Mouse (Mus musculus): ENCODE data around the gene Wt1. TPM values are rescaled to one million over a fixed set of nuclear protein-coding genes. Genes with fewer than 3 reads are reported as not detected.

The Wt1 gene
- polyA plus RNA-seq, 1 experiment from 2014 or later: 26.1 TPM

DNA sequence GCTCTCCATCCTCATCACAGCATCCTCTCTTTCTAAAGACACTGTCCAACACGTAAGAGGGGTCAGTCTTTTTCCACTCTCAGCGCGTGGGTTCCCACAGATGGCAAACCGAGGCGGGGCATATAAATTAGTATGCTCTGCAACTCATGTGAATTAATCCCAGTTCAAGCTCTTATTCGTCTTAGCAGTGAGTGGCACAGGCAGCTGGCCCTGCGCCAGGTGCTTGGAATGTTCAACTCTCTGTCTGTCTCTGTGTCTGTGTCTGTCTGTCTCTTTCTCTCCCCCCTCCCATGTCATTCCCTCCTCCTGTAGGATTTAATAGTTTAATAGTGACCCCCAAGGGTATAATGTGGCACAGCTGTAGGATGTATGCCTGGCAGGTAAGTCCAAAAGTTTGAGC lies 26.9 kb upstream of the Wt1 start:
- H3K27me3 ChIP-seq (replicated peaks): no peaks in the 10 kb centered on the region
- no peak overlapping the region for H3K4me2 ChIP-seq
- no peak overlapping the region for H3K9ac ChIP-seq
- H3K4me3 ChIP-seq: no peak overlapping the region
- H3K36me3 ChIP-seq: no peaks in the 10 kb centered on the region
- no peak for ATAC-seq (ENCODE audit: extremely low read depth, insufficient number of reproducible peaks, low FRiP score, low TSS enrichment)
- no peaks in the 10 kb centered on the region for H3K9me3 ChIP-seq
- 72% methylated on average over 7 of the region's 7 CpGs for WGBS
- H3K27ac ChIP-seq (replicated peaks): no peak overlapping the region
- H3K4me1 ChIP-seq: peaks cover 19% of the 10 kb centered on the region

DNA sequence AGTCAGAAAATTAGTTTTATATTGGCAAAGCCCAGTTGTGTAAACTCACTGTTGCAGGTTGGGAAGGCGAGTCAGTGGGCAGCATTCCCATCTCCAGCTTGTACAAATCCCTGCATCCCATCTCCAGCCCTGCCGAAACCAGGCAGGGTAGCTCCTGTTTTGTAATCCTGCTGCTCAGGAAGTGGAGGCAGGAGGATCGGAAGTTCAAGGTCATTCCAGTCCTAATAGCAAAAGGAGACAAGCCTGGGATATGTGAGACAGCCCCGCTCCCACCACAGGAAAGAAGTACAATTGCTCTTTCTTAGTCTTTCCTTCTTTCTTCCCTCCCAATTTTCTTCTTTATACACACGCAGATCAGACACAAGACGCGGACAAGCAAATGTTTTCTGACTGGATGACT lies 25.8 kb upstream of the Wt1 start:
- Histone ChIP-seq H3K4me3 (no peak overlapping the region), H3K4me2 (no peak overlapping the region), H3K9ac (no peak overlapping the region), H3K9me3 (no peaks in the 10 kb centered on the region), H3K36me3 (no peaks in the 10 kb centered on the region), H3K27ac (replicated peaks) (no peak overlapping the region), H3K27me3 (replicated peaks) (no peaks in the 10 kb centered on the region), H3K4me1 (peaks cover 19% of the 10 kb centered on the region)
- no peak for ATAC-seq (ENCODE audit: extremely low read depth, insufficient number of reproducible peaks, low FRiP score, low TSS enrichment)
- WGBS: 53% methylated on average over 7 of the region's 7 CpGs

GRCm38 (mm10) chr2:105108703-105109158 lies 17.6 kb upstream of the Wt1 start:
- peaks cover 14% of the 10 kb centered on the region for H3K27me3 ChIP-seq (replicated peaks)

DNA sequence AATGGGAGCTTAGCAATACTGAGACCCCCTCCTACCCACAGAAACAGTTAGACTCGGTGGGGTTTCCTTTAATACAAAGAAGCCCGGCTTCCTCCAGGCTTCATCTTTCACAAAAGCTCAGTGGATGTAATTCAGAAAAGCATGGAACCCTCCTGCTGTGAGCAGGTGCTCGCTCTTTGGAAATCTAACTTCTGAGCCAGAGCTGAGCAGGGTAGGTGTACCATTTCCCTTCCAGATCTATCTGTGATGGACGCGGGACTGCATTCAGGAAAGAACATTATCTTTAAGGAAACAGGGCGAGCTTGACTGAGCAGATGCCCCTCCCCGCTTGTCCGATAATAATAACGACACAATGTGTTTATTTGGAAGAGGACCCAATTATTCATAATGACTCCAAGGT lies 12.3 kb upstream of the Wt1 start:
- H3K4me1 ChIP-seq: peaks cover 9% of the 10 kb centered on the region
- ATAC-seq (ENCODE audit: extremely low read depth, insufficient number of reproducible peaks, low FRiP score, low TSS enrichment): no peak
- no peak overlapping the region for H3K27ac ChIP-seq (replicated peaks)
- H3K4me3 ChIP-seq: no peak overlapping the region
- H3K36me3 ChIP-seq: no peaks in the 10 kb centered on the region
- no peaks in the 10 kb centered on the region for H3K9me3 ChIP-seq
- H3K27me3 ChIP-seq (replicated peaks): peaks cover 47% of the 10 kb centered on the region
- H3K4me2 ChIP-seq: no peak overlapping the region
- H3K9ac ChIP-seq: no peak overlapping the region
- 30% methylated on average over 9 of the region's 9 CpGs for WGBS

More at GRCm38 (mm10) chr2:105108703-105109158, 17.6 kb upstream of the Wt1 start:
- 23% methylated on average over 6 of the region's 6 CpGs for WGBS
- Histone ChIP-seq H3K9me3 (no peaks in the 10 kb centered on the region), H3K4me2 (no peak overlapping the region), H3K4me1 (peaks cover 11% of the 10 kb centered on the region), H3K36me3 (no peaks in the 10 kb centered on the region), H3K9ac (no peak overlapping the region), H3K27ac (replicated peaks) (no peak overlapping the region), H3K4me3 (no peak overlapping the region)
- ATAC-seq (ENCODE audit: extremely low read depth, insufficient number of reproducible peaks, low FRiP score, low TSS enrichment): no peak; the same call in 1 of the 2 replicates

GRCm38 (mm10) chr2:105117669-105118068 lies 8.7 kb upstream of the Wt1 start:
- ATAC-seq (ENCODE audit: extremely low read depth, insufficient number of reproducible peaks, low FRiP score, low TSS enrichment): no peak
- no peak overlapping the region for H3K4me3 ChIP-seq
- H3K9ac ChIP-seq: no peak overlapping the region
- H3K4me1 ChIP-seq: peaks cover 6% of the 10 kb centered on the region
- H3K36me3 ChIP-seq: no peaks in the 10 kb centered on the region
- peaks cover 77% of the 10 kb centered on the region for H3K27me3 ChIP-seq (replicated peaks)
- 66% methylated on average over 8 of the region's 8 CpGs for WGBS
- no peak overlapping the region for H3K4me2 ChIP-seq
- no peaks in the 10 kb centered on the region for H3K9me3 ChIP-seq
- no peak overlapping the region for H3K27ac ChIP-seq (replicated peaks)

DNA sequence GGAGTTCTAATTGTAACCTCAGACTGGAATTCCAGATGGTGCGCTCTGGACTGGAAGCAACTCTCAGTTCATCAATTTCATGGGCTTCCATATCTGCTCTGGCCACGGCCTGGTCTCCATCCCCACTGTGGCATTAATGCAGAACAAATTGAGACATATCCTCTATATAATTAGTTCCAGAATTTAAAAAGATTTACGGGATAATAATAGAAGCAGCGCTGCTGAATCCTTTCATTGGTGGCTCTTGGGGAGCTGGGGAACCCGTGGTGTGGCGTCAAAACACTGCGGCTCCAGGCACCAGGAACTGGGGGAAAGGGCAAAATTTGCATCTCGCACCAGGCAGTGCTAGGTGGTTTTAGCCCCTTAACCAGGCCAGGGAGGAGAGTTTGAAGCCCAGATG lies 4.1 kb upstream of the Wt1 start:
- H3K4me1 ChIP-seq: peaks cover 22% of the 10 kb centered on the region
- WGBS: 12% methylated on average over 8 of the region's 8 CpGs
- H3K4me2 ChIP-seq: peak overlapping the region; percentile 67; the same call in 1 of the 2 replicates
- ATAC-seq (ENCODE audit: extremely low read depth, insufficient number of reproducible peaks, low FRiP score, low TSS enrichment): no peak
- H3K9ac ChIP-seq: no peak overlapping the region
- no peak overlapping the region for H3K4me3 ChIP-seq
- no peaks in the 10 kb centered on the region for H3K9me3 ChIP-seq
- H3K36me3 ChIP-seq: no peaks in the 10 kb centered on the region
- H3K27me3 ChIP-seq (replicated peaks): peaks cover 96% of the 10 kb centered on the region
- no peak overlapping the region for H3K27ac ChIP-seq (replicated peaks)

- peak overlapping the region; percentile 67 for H3K4me2 ChIP-seq
- 1% methylated on average over 27 of the region's 27 CpGs for WGBS
- peak overlapping the region; percentile 70 for H3K9ac ChIP-seq
Measured at GRCm38 (mm10) chr2:105122886-105123285, 3.4 kb upstream of the Wt1 start.

GRCm38 (mm10) chr2:105123431-105123830 lies 2.9 kb upstream of the Wt1 start:
- WGBS: 3% methylated on average over 8 of the region's 8 CpGs
- Histone ChIP-seq H3K4me2 (peak overlapping the region; percentile 67), H3K36me3 (no peaks in the 10 kb centered on the region), H3K9me3 (no peaks in the 10 kb centered on the region), H3K4me3 (peak overlapping the region; percentile 58; the same call in 1 of the 2 replicates), H3K27me3 (replicated peaks) (peaks cover 97% of the 10 kb centered on the region), H3K4me1 (peaks cover 29% of the 10 kb centered on the region), H3K9ac (no peak overlapping the region; the same call in 1 of the 2 replicates), H3K27ac (replicated peaks) (no peak overlapping the region)
- no peak for ATAC-seq (ENCODE audit: extremely low read depth, insufficient number of reproducible peaks, low FRiP score, low TSS enrichment)

More at GRCm38 (mm10) chr2:105122886-105123285, 3.4 kb upstream of the Wt1 start:
- ATAC-seq (ENCODE audit: extremely low read depth, insufficient number of reproducible peaks, low FRiP score, low TSS enrichment): no peak
- H3K27ac ChIP-seq (replicated peaks): no peak overlapping the region
- H3K27me3 ChIP-seq (replicated peaks): peaks cover 97% of the 10 kb centered on the region
- H3K9me3 ChIP-seq: no peaks in the 10 kb centered on the region
- H3K36me3 ChIP-seq: no peaks in the 10 kb centered on the region
- H3K4me3 ChIP-seq: peak overlapping the region; percentile 58
- H3K4me1 ChIP-seq: peaks cover 29% of the 10 kb centered on the region

DNA sequence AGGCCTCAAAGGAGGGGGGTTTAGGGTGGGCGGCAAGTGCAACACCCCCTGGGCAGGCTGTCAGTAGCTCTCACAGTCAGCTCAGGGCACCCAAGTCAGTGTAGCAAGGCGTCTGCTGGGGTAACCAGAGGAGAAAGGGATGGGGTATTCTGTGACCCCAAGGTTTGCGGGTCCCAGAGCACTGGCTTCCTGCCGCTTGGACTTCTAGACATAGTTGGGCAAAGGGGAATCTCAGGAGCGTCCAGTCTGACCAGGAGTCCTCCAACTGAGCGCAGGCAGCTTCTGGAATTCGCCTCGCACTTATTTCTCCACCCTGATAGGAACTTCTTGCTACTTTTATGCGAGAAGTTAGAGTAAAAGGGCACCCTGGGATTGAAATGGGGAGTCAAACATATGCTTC lies 2.4 kb upstream of the Wt1 start:
- peak overlapping the region; percentile 62; the same call in 1 of the 2 replicates for H3K9ac ChIP-seq
- no peak for ATAC-seq (ENCODE audit: extremely low read depth, insufficient number of reproducible peaks, low FRiP score, low TSS enrichment)
- peaks cover 97% of the 10 kb centered on the region for H3K27me3 ChIP-seq (replicated peaks)
- no peaks in the 10 kb centered on the region for H3K9me3 ChIP-seq
- H3K4me1 ChIP-seq: peaks cover 29% of the 10 kb centered on the region
- WGBS: 5% methylated on average over 9 of the region's 9 CpGs
- no peak overlapping the region for H3K27ac ChIP-seq (replicated peaks)
- peak overlapping the region; percentile 58 for H3K4me3 ChIP-seq
- H3K4me2 ChIP-seq: peak overlapping the region; percentile 67
- no peaks in the 10 kb centered on the region for H3K36me3 ChIP-seq

GRCm38 (mm10) chr2:105124391-105124790 lies 1.9 kb upstream of the Wt1 start:
- Histone ChIP-seq H3K27ac (replicated peaks) (0 out of 2 replicates have a peak overlapping the region, but pooled peaks have one; percentile 8), H3K9ac (peak overlapping the region; percentile 62), H3K4me1 (peaks cover 29% of the 10 kb centered on the region), H3K36me3 (no peaks in the 10 kb centered on the region), H3K27me3 (replicated peaks) (peaks cover 97% of the 10 kb centered on the region), H3K4me3 (peak overlapping the region; percentile 58), H3K9me3 (no peaks in the 10 kb centered on the region), H3K4me2 (peak overlapping the region; percentile 67)
- WGBS: 5% methylated on average over 7 of the region's 7 CpGs
- no peak for ATAC-seq (ENCODE audit: extremely low read depth, insufficient number of reproducible peaks, low FRiP score, low TSS enrichment)

DNA sequence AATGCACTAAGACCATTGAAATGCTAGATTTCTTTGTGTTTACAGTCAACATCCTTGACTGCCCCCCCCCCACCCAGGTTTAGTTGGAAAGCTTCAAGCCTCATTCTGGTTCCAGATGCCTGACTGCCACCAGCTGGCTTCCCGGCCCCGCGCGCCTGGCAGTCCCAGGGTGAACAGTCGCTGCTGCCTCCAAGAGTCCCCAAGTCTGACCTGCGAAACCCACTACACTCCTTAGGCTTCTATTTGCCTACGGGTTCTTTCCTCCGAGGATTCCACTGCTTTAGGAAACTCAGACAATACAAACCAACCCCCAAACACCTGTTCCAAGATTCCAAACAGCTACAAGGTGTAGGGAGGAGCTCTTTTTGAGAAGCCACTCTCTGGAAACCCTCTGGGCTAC lies 1.1 kb upstream of the Wt1 start:
- Histone ChIP-seq H3K4me1 (peaks cover 29% of the 10 kb centered on the region), H3K4me3 (peak overlapping the region; percentile 58), H3K36me3 (no peaks in the 10 kb centered on the region), H3K27me3 (replicated peaks) (peaks cover 97% of the 10 kb centered on the region), H3K9me3 (no peaks in the 10 kb centered on the region), H3K4me2 (peak overlapping the region; percentile 67), H3K27ac (replicated peaks) (peak overlapping the region; percentile 39; the same call in 1 of the 2 replicates), H3K9ac (peak overlapping the region; percentile 84)
- ATAC-seq (ENCODE audit: extremely low read depth, insufficient number of reproducible peaks, low FRiP score, low TSS enrichment): no peak
- 2% methylated on average over 8 of the region's 8 CpGs for WGBS

- H3K4me2 ChIP-seq: peak overlapping the region; percentile 67
- peaks cover 34% of the 10 kb centered on the region for H3K4me1 ChIP-seq
- H3K36me3 ChIP-seq: no peaks in the 10 kb centered on the region
- H3K4me3 ChIP-seq: peak overlapping the region; percentile 58
- ATAC-seq (ENCODE audit: extremely low read depth, insufficient number of reproducible peaks, low FRiP score, low TSS enrichment): no peak
- WGBS: 2% methylated on average over 15 of the region's 15 CpGs
- no peaks in the 10 kb centered on the region for H3K9me3 ChIP-seq
- H3K9ac ChIP-seq: peak overlapping the region; percentile 84
- peaks cover 97% of the 10 kb centered on the region for H3K27me3 ChIP-seq (replicated peaks)
- H3K27ac ChIP-seq (replicated peaks): peak overlapping the region; percentile 39; the same call in 1 of the 2 replicates
Measured at GRCm38 (mm10) chr2:105125641-105126040, 688 bp upstream of the Wt1 start.

Data from heart, embryonic 13.5 days (tissue).